Mouse (Mus musculus): ENCODE data around the gene Mccc1. TPM values are rescaled to one million over a fixed set of nuclear protein-coding genes. Genes with fewer than 3 reads are reported as not detected.

The Mccc1 gene
- polyA plus RNA-seq, 1 experiment from 2014 or later = 35.7 TPM

DNA sequence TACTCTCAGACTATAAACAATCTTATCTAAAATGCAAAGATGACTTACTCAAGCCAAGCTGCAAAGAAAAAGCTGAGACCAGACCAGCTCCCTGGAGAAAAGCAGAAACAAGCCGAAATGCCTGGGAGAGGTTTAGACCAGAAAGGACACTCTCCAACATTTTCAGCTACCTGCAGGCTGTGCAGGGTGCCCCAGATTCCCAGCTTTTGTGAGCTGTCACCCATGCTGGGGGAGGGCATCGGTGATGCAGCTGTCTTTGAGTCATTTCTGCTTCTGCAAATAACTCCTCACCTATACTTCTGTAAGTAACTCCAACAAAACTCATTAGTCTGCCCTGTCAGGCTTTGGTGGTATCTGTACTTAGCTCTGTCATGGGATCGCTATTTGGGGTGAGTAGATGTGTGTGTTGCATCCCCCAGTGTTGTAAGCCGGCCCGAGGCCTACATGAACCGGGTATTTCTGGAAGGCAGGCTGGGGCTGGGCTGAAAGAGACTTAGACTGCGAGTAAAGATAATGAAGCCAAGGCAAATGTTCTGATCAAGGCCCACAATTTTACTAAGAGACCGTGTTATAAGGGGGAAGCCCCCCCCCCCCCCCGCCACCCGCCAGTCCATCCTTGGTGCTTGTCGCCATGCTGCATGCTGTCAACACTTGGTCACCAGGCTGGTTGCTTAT, 45.4 kb downstream of the Mccc1 start:
- H3K27me3 ChIP-seq (ENCODE audit: control insufficient read depth, insufficient read depth, low read length) = no peaks in the 10 kb centered on the region
- ATAC-seq (ENCODE audit: low FRiP score) (no peak), DNase-seq (ENCODE audit: low spot score) (no peak)
- no peak overlapping the region for H3K27ac ChIP-seq (ENCODE audit: low read depth, low read length)
- no peaks in the 10 kb centered on the region for H3K4me1 ChIP-seq (replicated peaks; ENCODE audit: control insufficient read depth, insufficient read depth, low read length)
- H3K9me3 ChIP-seq (ENCODE audit: control insufficient read depth, low read length) = no peaks in the 10 kb centered on the region
- WGBS = 97% methylated on average over 9 of the region's 11 CpGs
- no peaks in the 10 kb centered on the region for H3K36me3 ChIP-seq (ENCODE audit: control insufficient read depth, insufficient read depth, low read length)
- no peak overlapping the region for H3K4me3 ChIP-seq (ENCODE audit: low read depth, low read length)
- no peak overlapping the region for H3K4me2 ChIP-seq (replicated peaks; ENCODE audit: low read depth, low read length)
- no peak overlapping the region for H3K9ac ChIP-seq (ENCODE audit: low read depth, low read length)

DNA sequence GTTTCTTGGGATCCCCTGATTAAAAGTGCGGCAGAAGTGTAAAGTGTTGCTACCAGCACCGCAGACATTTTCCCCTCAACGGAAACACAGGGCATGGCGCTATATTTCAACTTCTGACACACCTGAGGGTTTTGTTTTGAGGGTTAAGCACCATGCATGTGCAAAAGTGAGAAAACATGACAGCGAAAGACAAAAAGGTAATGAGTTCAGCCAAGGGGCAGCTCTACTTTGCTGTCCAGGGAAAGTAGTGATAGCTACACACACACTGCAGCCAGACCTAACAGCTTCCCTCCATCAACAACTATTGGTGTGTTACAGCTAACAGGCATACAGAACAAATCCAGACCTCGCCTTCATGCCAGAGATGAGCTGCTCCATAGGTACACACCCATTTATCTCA, 46.7 kb downstream of the Mccc1 start:
- H3K4me1 ChIP-seq (replicated peaks; ENCODE audit: control insufficient read depth, insufficient read depth, low read length) = no peaks in the 10 kb centered on the region
- no peak overlapping the region for H3K9ac ChIP-seq (ENCODE audit: low read depth, low read length)
- no peaks in the 10 kb centered on the region for H3K9me3 ChIP-seq (ENCODE audit: control insufficient read depth, low read length)
- H3K4me2 ChIP-seq (replicated peaks; ENCODE audit: low read depth, low read length) = no peak overlapping the region
- DNase-seq (ENCODE audit: low spot score) = no peak
- no peak for ATAC-seq (ENCODE audit: low FRiP score)
- 88% methylated on average over 6 of the region's 6 CpGs for WGBS
- no peak overlapping the region for H3K27ac ChIP-seq (ENCODE audit: low read depth, low read length)
- no peaks in the 10 kb centered on the region for H3K27me3 ChIP-seq (ENCODE audit: control insufficient read depth, insufficient read depth, low read length)
- no peak overlapping the region for H3K4me3 ChIP-seq (ENCODE audit: low read depth, low read length)
- no peaks in the 10 kb centered on the region for H3K36me3 ChIP-seq (ENCODE audit: control insufficient read depth, insufficient read depth, low read length)

DNA sequence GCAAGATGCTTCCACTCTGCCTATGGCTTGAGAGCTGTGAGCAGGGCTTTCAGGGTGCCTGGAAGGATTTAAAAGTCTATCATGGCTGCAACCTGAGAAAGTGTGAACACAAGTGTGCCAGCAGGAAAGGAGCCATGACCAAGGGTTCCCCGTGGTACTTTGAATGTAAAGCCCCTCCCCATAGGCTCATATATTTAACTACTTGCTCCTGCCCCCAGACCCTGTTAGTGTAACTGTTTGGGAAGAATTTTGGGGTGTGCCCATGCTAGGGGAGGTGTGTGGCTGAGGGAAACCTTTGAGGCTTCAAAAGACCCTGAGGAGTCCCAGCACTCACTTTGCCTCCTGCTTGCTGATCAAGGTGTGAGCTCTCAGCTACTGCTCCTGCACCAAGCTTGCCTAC, 47.3 kb downstream of the Mccc1 start:
- 64% methylated on average over 1 of the region's 1 CpGs for WGBS
- ATAC-seq (ENCODE audit: low FRiP score) = no peak

DNA sequence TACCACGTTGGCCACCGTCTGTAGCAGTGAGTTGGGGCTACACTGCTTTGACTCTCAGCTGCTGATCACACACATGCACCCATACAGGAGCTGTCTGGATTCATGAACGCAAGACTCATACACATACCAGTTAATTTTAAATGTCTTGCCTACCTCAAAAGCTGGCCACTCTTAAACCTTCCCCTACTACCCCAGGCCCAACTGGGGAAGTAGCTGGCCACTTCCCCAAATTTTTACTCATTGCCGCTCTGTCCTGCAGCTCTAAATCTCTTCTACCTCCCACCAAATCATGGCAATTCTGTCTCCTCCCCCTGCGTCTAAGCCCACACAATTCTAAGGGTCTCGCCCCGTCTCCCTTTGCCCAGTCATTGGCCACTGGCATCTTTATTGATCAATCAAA, 52.3 kb downstream of the Mccc1 start:
- 92% methylated on average over 7 of the region's 7 CpGs for WGBS
- no peak for DNase-seq (ENCODE audit: low spot score)

More for the DNA sequence above, 47.3 kb downstream of the Mccc1 start:
- no peaks in the 10 kb centered on the region for H3K4me1 ChIP-seq (replicated peaks; ENCODE audit: control insufficient read depth, insufficient read depth, low read length)
- H3K4me2 ChIP-seq (replicated peaks; ENCODE audit: low read depth, low read length) = no peak overlapping the region
- H3K27ac ChIP-seq (ENCODE audit: low read depth, low read length) = no peak overlapping the region
- no peak for DNase-seq (ENCODE audit: low spot score)
- H3K36me3 ChIP-seq (ENCODE audit: control insufficient read depth, insufficient read depth, low read length) = no peaks in the 10 kb centered on the region
- H3K4me3 ChIP-seq (ENCODE audit: low read depth, low read length) = no peak overlapping the region
- H3K27me3 ChIP-seq (ENCODE audit: control insufficient read depth, insufficient read depth, low read length) = no peaks in the 10 kb centered on the region
- H3K9ac ChIP-seq (ENCODE audit: low read depth, low read length) = no peak overlapping the region
- no peaks in the 10 kb centered on the region for H3K9me3 ChIP-seq (ENCODE audit: control insufficient read depth, low read length)

DNA sequence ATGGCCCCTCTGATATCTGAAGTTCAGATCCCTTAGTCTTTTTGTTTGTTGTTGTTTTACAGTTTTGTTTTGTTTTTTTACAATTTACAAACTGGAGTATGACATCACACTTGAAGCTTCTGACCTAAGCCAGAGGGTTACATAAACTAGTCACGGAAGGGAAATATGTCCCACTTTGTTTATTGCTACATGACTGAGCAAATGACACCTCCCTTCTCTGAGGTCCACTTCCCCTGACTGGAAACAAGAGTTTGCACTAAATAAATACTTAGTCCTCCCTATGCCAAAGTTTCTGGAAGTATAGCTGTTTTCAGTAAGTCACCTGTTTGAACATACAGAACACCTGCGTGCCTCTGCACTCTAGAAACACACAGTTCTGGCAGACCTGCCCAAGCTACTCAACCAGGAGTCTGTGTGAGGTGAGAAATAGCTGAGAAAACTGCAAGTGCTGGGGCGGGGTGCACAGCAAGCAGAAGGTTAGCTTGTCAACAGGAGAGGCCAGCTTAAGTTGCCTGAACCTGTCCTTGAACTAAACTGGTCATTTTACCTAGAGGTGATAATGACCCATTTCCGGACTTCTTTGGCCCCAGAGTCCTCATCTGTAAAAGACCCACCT, 59.9 kb downstream of the Mccc1 start:
- Histone ChIP-seq H3K36me3 (ENCODE audit: control insufficient read depth, insufficient read depth, low read length) (no peaks in the 10 kb centered on the region), H3K4me3 (ENCODE audit: low read depth, low read length) (no peak overlapping the region), H3K4me1 (replicated peaks; ENCODE audit: control insufficient read depth, insufficient read depth, low read length) (no peaks in the 10 kb centered on the region), H3K27me3 (ENCODE audit: control insufficient read depth, insufficient read depth, low read length) (no peaks in the 10 kb centered on the region), H3K9me3 (ENCODE audit: control insufficient read depth, low read length) (no peaks in the 10 kb centered on the region), H3K27ac (ENCODE audit: low read depth, low read length) (no peak overlapping the region), H3K9ac (ENCODE audit: low read depth, low read length) (no peak overlapping the region), H3K4me2 (replicated peaks; ENCODE audit: low read depth, low read length) (no peak overlapping the region)
- WGBS = 94% methylated on average over 4 of the region's 4 CpGs
- no peak for ATAC-seq (ENCODE audit: low FRiP score)
- DNase-seq (ENCODE audit: low spot score) = no peak

More for the DNA sequence above, 52.3 kb downstream of the Mccc1 start:
- H3K4me1 ChIP-seq (replicated peaks; ENCODE audit: control insufficient read depth, insufficient read depth, low read length) = no peaks in the 10 kb centered on the region
- ATAC-seq (ENCODE audit: low FRiP score) = no peak
- no peak overlapping the region for H3K4me3 ChIP-seq (ENCODE audit: low read depth, low read length)
- no peak overlapping the region for H3K27ac ChIP-seq (ENCODE audit: low read depth, low read length)
- no peaks in the 10 kb centered on the region for H3K9me3 ChIP-seq (ENCODE audit: control insufficient read depth, low read length)
- H3K27me3 ChIP-seq (ENCODE audit: control insufficient read depth, insufficient read depth, low read length) = no peaks in the 10 kb centered on the region
- H3K4me2 ChIP-seq (replicated peaks; ENCODE audit: low read depth, low read length) = no peak overlapping the region
- H3K9ac ChIP-seq (ENCODE audit: low read depth, low read length) = no peak overlapping the region
- H3K36me3 ChIP-seq (ENCODE audit: control insufficient read depth, insufficient read depth, low read length) = no peaks in the 10 kb centered on the region

DNA sequence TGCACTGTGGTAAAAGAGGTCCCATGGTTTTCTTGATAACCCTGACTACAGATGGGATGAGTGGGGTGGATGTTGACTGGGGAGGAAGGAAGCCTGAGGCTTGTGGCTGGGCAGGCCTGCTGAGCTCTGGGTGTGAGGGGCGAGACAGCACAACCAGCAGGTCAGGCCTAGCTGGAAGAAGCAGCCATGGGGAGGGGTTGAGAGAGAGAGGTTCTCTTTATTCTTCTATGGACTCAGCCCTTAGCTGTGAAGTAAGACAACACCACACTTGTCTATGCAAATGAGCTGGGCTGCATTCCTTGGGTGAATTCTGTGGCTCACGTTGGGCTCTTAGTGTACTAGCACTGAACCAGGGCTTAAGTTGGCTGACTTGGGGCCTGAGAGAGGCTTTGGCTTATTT, 60.4 kb downstream of the Mccc1 start:
- Histone ChIP-seq H3K4me2 (replicated peaks; ENCODE audit: low read depth, low read length) (no peak overlapping the region), H3K27ac (ENCODE audit: low read depth, low read length) (no peak overlapping the region), H3K9ac (ENCODE audit: low read depth, low read length) (no peak overlapping the region), H3K4me3 (ENCODE audit: low read depth, low read length) (no peak overlapping the region), H3K9me3 (ENCODE audit: control insufficient read depth, low read length) (no peaks in the 10 kb centered on the region), H3K4me1 (replicated peaks; ENCODE audit: control insufficient read depth, insufficient read depth, low read length) (no peaks in the 10 kb centered on the region), H3K27me3 (ENCODE audit: control insufficient read depth, insufficient read depth, low read length) (no peaks in the 10 kb centered on the region), H3K36me3 (ENCODE audit: control insufficient read depth, insufficient read depth, low read length) (no peaks in the 10 kb centered on the region)
- 46% methylated on average over 2 of the region's 2 CpGs for WGBS
- ATAC-seq (ENCODE audit: low FRiP score) (no peak), DNase-seq (ENCODE audit: low spot score) (no peak)

DNA sequence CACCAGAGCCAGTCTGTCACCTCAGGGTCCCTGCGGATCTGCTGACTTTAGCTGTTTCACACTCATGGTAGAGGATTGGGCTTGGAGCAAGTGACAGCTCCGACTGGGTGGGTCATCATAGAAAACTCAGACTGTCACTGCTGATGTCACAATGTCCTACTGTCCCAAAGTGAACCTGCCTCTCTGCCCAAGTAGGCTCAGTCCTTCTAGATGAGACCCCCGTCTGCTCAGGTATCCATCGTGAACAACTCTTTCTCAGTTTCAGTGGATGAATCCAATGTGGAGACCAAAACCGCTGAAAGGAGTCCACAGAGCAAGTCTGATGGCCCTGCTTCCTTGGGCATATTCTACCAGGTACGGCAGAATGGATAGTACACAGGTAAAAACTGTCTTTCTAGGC, 63.1 kb downstream of the Mccc1 start, which contains the start of gene Dcun1d1:
Dcun1d1 (minus strand) TSS at position 101 of the 400 bp plus-strand sequence.
- H3K27ac ChIP-seq (ENCODE audit: low read depth, low read length) = no peak within 1 kb of the TSS
- no peaks in the 10 kb centered on the region for H3K4me1 ChIP-seq (replicated peaks; ENCODE audit: control insufficient read depth, insufficient read depth, low read length)
- H3K9ac ChIP-seq (ENCODE audit: low read depth, low read length) = no peak within 1 kb of the TSS
- ATAC-seq (ENCODE audit: low FRiP score) (no peak), DNase-seq (ENCODE audit: low spot score) (no peak)
- no peak within 1 kb of the TSS for H3K4me2 ChIP-seq (replicated peaks; ENCODE audit: low read depth, low read length)
- H3K4me3 ChIP-seq (ENCODE audit: low read depth, low read length) = no peak within 1 kb of the TSS
- 92% methylated on average over 6 of the region's 6 CpGs for WGBS
- no peaks in the 10 kb centered on the region for H3K9me3 ChIP-seq (ENCODE audit: control insufficient read depth, low read length)
- no peaks in the 10 kb centered on the region for H3K27me3 ChIP-seq (ENCODE audit: control insufficient read depth, insufficient read depth, low read length)
- no peaks in the 10 kb centered on the region for H3K36me3 ChIP-seq (ENCODE audit: control insufficient read depth, insufficient read depth, low read length)

DNA sequence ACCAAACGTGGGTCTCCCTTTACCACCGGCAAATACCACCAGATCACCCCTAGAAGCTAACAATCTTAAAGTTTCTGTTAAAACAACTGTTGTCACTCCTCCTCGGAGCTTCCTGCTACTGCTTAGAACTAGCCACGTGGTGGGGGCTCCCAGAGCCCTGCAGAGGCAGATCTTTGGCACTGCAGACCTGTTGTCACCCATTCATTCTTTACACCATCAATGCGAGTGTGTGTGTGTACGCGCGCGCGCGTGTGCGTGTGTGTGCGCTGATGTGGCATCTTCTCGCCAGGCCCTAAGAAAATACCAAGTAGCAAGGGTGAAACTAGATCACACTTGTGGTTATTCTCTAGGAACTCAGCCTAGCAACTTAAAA, 67.1 kb downstream of the Mccc1 start:
- ATAC-seq (ENCODE audit: low FRiP score) (peak; percentile 59), DNase-seq (ENCODE audit: low spot score) (peak; percentile 60)
- H3K4me1 ChIP-seq (replicated peaks; ENCODE audit: control insufficient read depth, insufficient read depth, low read length) = no peaks in the 10 kb centered on the region
- H3K36me3 ChIP-seq (ENCODE audit: control insufficient read depth, insufficient read depth, low read length) = no peaks in the 10 kb centered on the region
- WGBS = 1% methylated on average over 14 of the region's 14 CpGs
- peak overlapping the region; percentile 74 for H3K4me3 ChIP-seq (ENCODE audit: low read depth, low read length)
- H3K9ac ChIP-seq (ENCODE audit: low read depth, low read length) = peak overlapping the region; percentile 94
- H3K9me3 ChIP-seq (ENCODE audit: control insufficient read depth, low read length) = no peaks in the 10 kb centered on the region
- no peaks in the 10 kb centered on the region for H3K27me3 ChIP-seq (ENCODE audit: control insufficient read depth, insufficient read depth, low read length)
- H3K27ac ChIP-seq (ENCODE audit: low read depth, low read length) = no peak overlapping the region
- H3K4me2 ChIP-seq (replicated peaks; ENCODE audit: low read depth, low read length) = peak overlapping the region; percentile 67
